Mouse (Mus musculus) cerebellum, postnatal 10 days (tissue): Measurements from ENCODE around the gene Fars2.

Experiments
- DNase-seq, 2 experiments: peaks; one replicate each; pipeline ENCODE4 v3.0.0; 2021; ENCODE audit warnings: mixed read lengths in 2 of 2

The Fars2 gene

DNA sequence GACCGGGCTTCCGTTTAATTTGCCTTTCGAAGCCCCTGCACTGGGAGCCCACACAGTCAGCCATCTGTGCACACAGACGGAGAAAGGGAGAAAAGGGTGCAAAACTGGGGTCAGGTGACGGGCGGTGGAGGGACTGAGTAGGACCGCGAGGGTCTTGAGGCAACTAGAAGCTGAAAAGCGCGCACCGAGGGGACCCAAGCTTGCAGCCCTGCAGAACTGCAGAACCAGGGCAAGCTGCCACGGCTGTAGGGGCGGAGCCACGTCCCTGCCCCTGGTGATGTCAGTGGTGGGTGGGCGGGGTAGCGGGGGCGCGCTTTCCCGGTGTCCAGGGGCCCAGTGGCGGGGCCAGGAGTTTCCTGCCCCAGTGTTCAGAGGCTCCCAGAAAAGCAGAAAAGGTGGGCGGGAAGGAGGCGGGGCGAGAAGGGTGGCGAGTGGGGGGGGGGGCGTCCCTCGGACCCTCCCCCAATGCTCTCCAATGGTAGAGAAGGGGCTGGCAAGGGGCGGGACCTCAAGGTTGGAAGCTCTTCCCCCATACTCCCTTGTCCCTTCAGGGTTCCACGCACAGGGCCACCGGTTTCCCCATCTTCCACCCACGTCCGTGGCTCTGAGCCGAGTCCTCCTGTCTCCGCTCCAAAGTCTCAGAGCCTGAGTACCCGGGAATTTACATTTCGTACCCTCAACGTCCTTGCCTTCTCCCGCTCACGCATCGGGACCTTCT lies 618.8 kb downstream of the Fars2 start:
- peak; percentile 96 to 97 for DNase-seq

GRCm38 (mm10) chr13:36736619-36736996 lies 619.4 kb downstream of the Fars2 start:
- DNase-seq: peak in 1 of 2 experiments; percentile 69

DNA sequence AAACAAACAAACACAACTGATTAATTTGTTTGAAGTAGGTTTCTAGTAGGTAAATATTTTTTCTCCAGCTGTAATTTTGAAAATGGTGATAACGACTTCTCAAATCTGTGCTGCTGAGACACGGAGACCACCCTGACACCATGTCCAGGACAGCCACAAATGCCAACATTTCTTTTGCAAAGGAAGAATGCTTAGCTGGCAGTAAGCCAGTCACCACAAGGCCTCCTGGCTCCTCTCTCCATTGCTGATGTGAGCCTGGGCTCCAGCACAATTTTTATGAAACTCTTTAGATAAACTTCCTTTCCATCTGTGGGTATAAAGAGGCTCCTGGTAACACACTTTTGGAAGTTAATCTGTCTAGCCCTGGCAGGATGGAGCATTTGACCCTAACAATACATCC lies 632.8 kb downstream of the Fars2 start:
- peak; percentile 72 to 74 for DNase-seq

- peak; percentile 11 to 12 for DNase-seq
Measured at GRCm38 (mm10) chr13:36751861-36752260, 634.6 kb downstream of the Fars2 start.

DNA sequence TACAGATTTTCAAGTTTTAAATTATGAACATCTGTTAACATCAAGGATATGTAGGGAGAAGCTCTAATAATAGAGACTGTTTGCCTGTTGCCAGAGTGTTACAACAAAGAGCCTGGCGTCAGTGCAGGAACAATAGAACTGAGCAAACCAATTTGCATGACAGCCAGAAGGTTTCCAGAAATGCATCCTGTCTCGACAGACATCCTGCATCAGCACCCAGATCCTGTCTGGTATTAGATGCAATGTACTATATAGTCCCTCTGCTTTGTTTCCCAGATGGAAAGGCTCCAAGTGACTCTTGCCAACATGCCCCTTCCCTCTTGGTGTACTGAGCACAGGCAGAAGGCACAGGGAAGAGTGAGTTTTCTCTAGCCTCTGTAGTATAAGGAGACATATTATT lies 649.6 kb downstream of the Fars2 start:
- DNase-seq: peak; percentile 28 to 31
